Mouse (Mus musculus) cerebellum, adult 18-20 months (tissue): ENCODE results near the gene Sigmar1.
"Not testable (repeated sequence)": the region's sequence is repeated elsewhere in the genome, so short reads cannot be mapped to it uniquely, and the experiment has no call there.

ENCODE experiments used
- DNase-seq, 2 experiments: peaks; one replicate each; pipeline ENCODE4 v3.0.0; 2021

The Sigmar1 gene

GRCm38 (mm10) chr4:41708192-41708745, 47.7 kb downstream of the Sigmar1 start:
- peak; percentile 56 to 58 for DNase-seq

GRCm38 (mm10) chr4:41707011-41707535, 48.9 kb downstream of the Sigmar1 start:
- peak; percentile 82 to 87 for DNase-seq

DNA sequence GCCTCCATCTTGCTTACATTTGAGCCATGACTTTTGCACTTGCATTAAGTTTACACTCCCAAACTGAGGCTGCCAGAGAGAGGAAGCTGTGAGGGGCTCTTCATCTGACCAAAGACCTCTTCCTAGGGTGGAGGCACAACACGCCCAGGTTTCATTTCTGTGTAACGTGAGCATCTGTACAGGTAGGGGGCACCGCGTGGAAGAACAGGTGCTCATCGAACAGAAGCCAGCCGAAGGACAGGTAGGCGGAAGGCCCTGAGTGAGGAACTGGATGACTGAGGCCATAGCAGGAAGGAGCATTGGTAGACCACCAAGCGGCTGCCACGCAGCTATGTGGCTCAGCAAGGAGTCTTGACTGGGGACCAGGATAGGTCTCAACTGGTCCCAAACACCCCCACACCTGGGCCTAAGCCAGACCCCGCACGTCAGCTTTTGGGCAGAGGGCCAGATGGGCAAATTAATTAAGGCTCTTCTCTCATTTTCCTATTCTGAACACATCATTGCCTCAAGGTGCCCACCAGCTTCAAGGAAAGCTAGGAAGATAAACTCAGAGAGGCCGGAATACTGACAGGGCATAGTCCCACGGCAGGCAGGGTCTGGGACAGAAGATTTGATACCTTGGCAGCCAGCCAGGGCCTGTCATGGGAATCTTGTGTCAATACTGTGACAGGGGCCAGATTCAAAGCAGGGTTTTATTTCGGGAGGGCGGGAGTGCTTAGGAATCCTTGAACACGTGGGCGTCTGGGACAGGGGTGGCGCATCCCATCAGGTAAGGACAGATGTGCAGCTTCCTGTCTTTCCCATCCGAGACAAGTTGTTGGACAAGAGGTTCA, 49.8 kb downstream of the Sigmar1 start:
- no peak for DNase-seq

DNA sequence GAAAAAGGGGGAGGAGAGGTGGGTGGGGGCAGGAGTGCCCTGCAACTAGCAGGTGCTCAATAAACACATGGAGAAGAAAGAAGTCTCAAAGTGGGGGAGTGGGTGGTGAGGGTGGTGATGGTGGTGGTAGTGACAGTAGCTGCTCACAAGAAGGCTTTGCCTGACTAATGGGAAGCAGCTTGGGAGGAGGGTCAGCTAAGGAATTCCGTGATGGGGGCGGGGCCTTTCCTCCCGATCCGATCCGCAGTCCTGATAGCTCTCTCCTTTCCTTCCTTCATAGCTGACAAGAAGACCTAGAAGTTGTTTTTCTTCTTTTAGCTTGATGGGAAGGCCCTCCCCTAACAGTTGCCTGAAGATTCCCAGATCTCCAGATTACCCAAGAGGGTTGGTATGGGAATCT, 51.3 kb downstream of the Sigmar1 start:
- DNase-seq, result no peak

DNA sequence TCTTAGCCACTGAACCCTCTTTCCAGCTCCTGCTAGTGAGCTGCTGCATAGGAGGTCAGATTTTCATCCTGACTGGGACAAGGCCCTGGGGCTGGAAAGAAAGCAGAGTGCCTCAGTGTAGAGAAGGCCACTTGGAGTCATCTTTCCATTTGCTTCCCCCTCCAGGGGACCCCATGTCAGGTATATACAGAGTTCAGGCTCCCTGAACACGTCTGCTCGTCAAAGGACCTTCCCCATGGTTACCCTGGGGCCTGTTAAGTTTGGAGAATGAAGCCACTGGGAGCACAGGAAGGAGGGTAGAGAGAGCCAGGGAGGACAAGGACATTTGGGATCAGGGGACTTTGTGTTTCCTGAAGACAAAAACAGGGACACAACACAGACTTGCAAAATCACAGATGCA, 53.7 kb downstream of the Sigmar1 start:
- DNase-seq, result not testable (repeated sequence)

DNA sequence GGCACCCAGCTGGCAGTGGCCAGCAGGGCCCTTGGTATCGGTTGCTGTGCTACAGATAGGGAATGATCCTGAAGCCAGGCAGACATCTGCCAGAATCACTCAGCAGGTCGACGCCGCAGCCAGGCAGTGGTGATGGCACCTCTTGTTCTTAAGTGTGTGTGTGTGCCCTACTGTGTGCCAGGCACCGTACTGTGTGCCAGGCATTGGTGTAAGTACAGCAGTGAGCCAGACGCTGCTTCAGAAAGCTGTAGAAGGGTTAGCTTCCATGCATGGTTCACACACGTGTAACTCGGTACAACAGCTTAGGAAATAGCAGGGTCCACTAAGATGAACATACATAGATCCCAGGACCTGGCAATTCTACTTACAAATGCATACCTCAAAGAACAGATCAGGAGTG, 55.7 kb downstream of the Sigmar1 start:
- DNase-seq, result not testable (repeated sequence)

DNA sequence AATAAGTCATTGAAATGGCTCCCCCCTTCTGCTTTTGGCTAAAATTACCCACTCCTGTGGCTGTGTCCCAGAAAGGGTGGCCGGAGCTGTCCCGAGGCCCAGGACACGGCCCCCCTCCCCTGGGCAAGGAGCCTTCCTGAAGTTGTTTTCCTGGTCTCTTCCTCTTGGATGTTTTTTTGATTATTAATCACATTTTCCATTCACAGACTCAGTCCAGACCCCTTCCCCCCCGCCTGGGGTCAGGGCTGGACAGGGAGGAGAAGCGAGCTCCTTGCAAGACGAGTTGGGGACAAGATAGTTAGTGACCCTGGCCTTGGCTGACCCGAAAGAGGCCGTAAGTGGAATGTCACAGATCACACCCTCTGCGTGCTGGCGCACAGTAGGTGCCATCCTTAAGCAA, 56.2 kb downstream of the Sigmar1 start, which contains the start of gene Il11ra1:
Il11ra1 (plus strand) TSS at position 207 of the 400 bp plus-strand sequence.
- not testable (repeated sequence) for DNase-seq

DNA sequence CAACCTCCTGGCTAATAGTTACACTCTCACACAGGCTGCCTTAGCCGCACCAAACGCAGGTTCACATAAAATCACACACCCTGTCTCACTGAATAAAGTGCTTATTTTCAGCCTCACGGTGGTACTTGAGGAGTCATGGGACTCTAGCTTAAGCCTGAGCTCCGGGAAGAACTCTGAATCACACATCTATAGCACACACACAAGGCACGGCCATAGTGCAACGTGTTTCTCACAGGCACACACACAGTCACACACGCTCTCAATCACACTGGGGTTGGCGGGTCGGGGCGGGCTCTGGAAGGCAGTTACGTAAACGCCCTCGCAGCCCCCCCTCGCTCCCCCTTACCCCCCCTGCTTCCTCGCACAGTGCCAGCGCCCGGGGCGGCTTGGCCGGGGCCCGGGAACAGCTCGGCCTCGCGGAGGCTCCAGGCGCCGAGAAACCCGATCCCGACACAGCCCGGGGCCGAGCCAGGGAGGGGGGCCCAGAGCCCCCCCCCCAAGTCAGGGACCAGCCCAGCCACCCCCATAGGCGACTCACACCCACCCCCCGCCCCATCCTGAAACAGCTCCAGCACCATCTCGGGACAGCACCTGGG, 57.4 kb downstream of the Sigmar1 start:
- DNase-seq, result peak; percentile 67 to 79

GRCm38 (mm10) chr4:41696930-41697841, 58.8 kb downstream of the Sigmar1 start, which contains the start of gene Cntfr:
Cntfr (minus strand) TSS chr4:41697089.
- peak; percentile 85 to 94 for DNase-seq

DNA sequence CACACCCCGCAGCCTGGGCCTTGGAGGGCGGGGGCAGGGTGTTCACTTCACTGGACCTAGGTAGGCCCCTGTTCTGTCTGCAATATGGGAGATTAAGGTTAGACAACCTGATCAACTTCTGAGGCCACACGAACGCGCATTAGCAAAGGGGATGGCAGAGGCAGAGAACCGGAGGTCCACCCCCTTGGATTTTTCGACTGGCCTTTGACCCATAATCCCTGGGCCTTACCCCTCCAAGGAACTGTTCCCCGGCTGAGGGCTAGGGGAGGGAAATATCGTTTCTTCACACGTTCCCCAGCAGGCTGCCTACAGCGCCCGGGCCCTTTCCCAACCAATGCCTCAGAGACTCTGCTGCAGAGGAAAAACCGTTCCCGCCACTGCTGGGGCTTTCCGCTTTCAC, 59.5 kb downstream of the Sigmar1 start:
- DNase-seq, result not testable (repeated sequence)

GRCm38 (mm10) chr4:41695800-41696199, 60.2 kb downstream of the Sigmar1 start:
- DNase-seq, result peak in 1 of 2 experiments; percentile 49

DNA sequence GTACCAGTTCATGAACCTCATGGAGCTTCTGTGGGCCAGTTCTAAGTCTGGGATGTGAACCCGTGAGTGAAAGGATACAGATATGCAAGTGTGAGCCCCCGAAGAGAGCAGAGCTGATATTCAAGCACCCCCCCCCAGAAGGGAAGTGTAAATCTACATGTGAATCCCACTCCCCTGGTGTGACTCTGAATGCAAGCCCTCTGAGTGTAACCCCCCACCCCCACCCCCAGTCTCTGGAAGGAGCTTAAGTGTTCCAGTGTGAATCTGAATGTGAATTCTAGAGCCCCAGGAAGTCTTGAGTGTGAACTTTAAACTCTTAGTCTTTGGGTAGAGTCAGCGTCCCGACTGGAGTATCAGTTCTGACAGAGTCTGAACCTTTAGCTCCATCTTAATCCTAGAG, 62.4 kb downstream of the Sigmar1 start:
- not testable (repeated sequence) for DNase-seq

GRCm38 (mm10) chr4:41690014-41690413, 65.9 kb downstream of the Sigmar1 start:
- DNase-seq, result not testable (repeated sequence)

DNA sequence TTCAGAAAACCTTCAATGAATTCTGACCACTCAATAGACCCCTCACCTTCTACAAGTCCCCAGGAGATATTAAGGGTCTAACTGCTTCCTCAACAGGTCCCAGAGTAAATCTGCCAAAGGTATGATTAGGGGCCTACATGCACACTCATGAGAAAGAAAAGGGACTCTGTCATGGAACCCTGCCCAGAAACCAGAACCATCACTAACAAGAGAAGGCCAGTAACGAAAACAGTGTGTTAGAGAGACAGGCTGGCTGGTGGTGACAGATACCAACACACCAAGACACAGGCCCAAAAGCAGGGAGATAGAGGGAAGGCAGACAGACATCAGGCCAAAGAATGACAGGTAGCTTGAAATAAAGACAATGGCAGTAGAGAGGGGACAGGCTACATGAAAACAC, 67.4 kb downstream of the Sigmar1 start:
- DNase-seq, result not testable (repeated sequence)
